Mouse (Mus musculus) heart, embryonic 10.5 days (tissue): ENCODE measurements around the gene Vtcn1. TPM values are rescaled to one million over a fixed set of nuclear protein-coding genes. Genes with fewer than 3 reads are reported as not detected.
"Not testable (repeated sequence)": the region's sequence is repeated elsewhere in the genome, so short reads cannot be mapped to it uniquely, and the experiment has no call there.

Experiments used
- DNase-seq: peaks from one replicate; pipeline ENCODE4 v3.0.0-alpha.2; 2017; ENCODE audit warnings: low spot score
- H3K27ac ChIP-seq: fragments of 300-500 bp; sonication (generic); 2 replicates; pipeline ENCODE4 v1.5.1; 2016; ENCODE audit warnings: mild to moderate bottlenecking
- H3K27me3 ChIP-seq: fragments of 300-500 bp; sonication (generic); 2 replicates; pipeline ENCODE4 v1.6.1; 2016; ENCODE audit warnings: mild to moderate bottlenecking; ENCODE audit not compliant: poor library complexity, insufficient read depth, severe bottlenecking
- H3K36me3 ChIP-seq: fragments of 300-500 bp; sonication (generic); 2 replicates; pipeline ENCODE4 v1.6.1; 2016; ENCODE audit warnings: mild to moderate bottlenecking, moderate library complexity
- H3K4me1 ChIP-seq: fragments of 300-500 bp; sonication (generic); 2 replicates; pipeline ENCODE4 v1.6.1; 2016; ENCODE audit warnings: mild to moderate bottlenecking
- H3K4me3 ChIP-seq: fragments of 300-500 bp; sonication (generic); 2 replicates; pipeline ENCODE4 v1.5.1; 2016; ENCODE audit warnings: mild to moderate bottlenecking, moderate library complexity
- H3K9me3 ChIP-seq: fragments of 300-500 bp; sonication (generic); 2 replicates; pipeline ENCODE4 v1.6.1; 2016; ENCODE audit warnings: mild to moderate bottlenecking, moderate library complexity
- WGBS: fragments of 180-500 bp; shearing (Covaris S2); methylation state at CpG from one replicate; pipeline ENCODE4 v1.1.7; 2016; 5-methylcytosine and 5-hydroxymethylcytosine counted together
- polyA plus RNA-seq: library from polyadenylated mRNA; unstranded; fragments of >200 nt; fragmentation: Nextera tagmentation; extraction: Ambion mirVana; gene quantifications from 2 replicates; pipeline ENCODE4 v1.2.1, GENCODE M21; 2016

The Vtcn1 gene
- polyA plus RNA-seq, 1 experiment from 2014 or later = 0.05 TPM

GRCm38 (mm10) chr3:100811836-100812235 lies 13.4 kb upstream of the Vtcn1 start:
- H3K36me3 ChIP-seq = no peaks in the 10 kb centered on the region
- no peak overlapping the region for H3K4me3 ChIP-seq
- no peaks in the 10 kb centered on the region for H3K4me1 ChIP-seq
- H3K27ac ChIP-seq = no peak overlapping the region
- DNase-seq = no peak
- no peaks in the 10 kb centered on the region for H3K9me3 ChIP-seq
- H3K27me3 ChIP-seq = no peaks in the 10 kb centered on the region
- WGBS = 78% methylated on average over 2 of the region's 2 CpGs

DNA sequence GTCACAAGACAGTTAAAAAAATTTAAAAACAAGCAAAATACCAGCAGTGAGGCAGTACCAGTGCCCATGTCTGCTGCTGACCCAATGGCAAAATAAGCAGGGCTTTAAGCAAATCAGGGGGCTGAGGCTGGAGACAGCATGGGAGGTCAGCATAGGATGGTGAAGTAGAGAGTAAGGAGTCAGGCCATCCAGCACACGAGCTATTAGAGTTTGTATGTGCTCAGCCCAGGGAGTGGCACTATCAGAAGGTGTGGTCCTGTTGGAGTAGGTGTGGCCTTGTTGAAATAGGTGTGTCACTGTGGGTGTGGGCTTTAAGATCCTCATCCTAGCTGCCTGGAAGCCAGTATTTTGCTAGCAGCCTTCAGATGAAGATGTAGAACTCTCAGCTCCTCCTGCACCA lies 9.8 kb upstream of the Vtcn1 start:
- 45% methylated on average over 1 of the region's 1 CpGs for WGBS
- not testable (repeated sequence) for H3K27ac ChIP-seq, H3K4me1 ChIP-seq, H3K4me3 ChIP-seq, H3K36me3 ChIP-seq, DNase-seq, H3K27me3 ChIP-seq, H3K9me3 ChIP-seq

GRCm38 (mm10) chr3:100818709-100819108 lies 6.5 kb upstream of the Vtcn1 start:
- no peaks in the 10 kb centered on the region for H3K9me3 ChIP-seq
- H3K4me1 ChIP-seq = peaks cover 8% of the 10 kb centered on the region
- no peak for DNase-seq
- WGBS = 73% methylated on average over 4 of the region's 4 CpGs
- no peak overlapping the region for H3K4me3 ChIP-seq
- no peaks in the 10 kb centered on the region for H3K27me3 ChIP-seq
- H3K36me3 ChIP-seq = no peaks in the 10 kb centered on the region
- H3K27ac ChIP-seq = no peak overlapping the region

- Histone ChIP-seq H3K27me3 (no peaks in the 10 kb centered on the region), H3K4me1 (peaks cover 8% of the 10 kb centered on the region), H3K4me3 (no peak overlapping the region), H3K36me3 (no peaks in the 10 kb centered on the region), H3K27ac (no peak overlapping the region), H3K9me3 (no peaks in the 10 kb centered on the region)
- DNase-seq = no peak
- WGBS = 90% methylated on average over 5 of the region's 5 CpGs
Observed at GRCm38 (mm10) chr3:100819571-100819970, 5.7 kb upstream of the Vtcn1 start.

- Histone ChIP-seq H3K4me1 (peaks cover 19% of the 10 kb centered on the region), H3K27ac (0 out of 2 replicates have a peak overlapping the region, but pooled peaks have one; percentile 7), H3K36me3 (no peaks in the 10 kb centered on the region), H3K4me3 (no peak overlapping the region), H3K9me3 (no peaks in the 10 kb centered on the region), H3K27me3 (no peaks in the 10 kb centered on the region)
- 58% methylated on average over 2 of the region's 2 CpGs for WGBS
- DNase-seq = no peak
Observed at GRCm38 (mm10) chr3:100820852-100821251, 4.4 kb upstream of the Vtcn1 start.

GRCm38 (mm10) chr3:100821276-100821675 lies 4.0 kb upstream of the Vtcn1 start:
- WGBS = 61% methylated on average over 2 of the region's 2 CpGs
- Histone ChIP-seq H3K4me3 (no peak overlapping the region), H3K36me3 (no peaks in the 10 kb centered on the region), H3K4me1 (peaks cover 21% of the 10 kb centered on the region), H3K9me3 (no peaks in the 10 kb centered on the region), H3K27me3 (no peaks in the 10 kb centered on the region), H3K27ac (0 out of 2 replicates have a peak overlapping the region, but pooled peaks have one; percentile 7)
- no peak for DNase-seq

DNA sequence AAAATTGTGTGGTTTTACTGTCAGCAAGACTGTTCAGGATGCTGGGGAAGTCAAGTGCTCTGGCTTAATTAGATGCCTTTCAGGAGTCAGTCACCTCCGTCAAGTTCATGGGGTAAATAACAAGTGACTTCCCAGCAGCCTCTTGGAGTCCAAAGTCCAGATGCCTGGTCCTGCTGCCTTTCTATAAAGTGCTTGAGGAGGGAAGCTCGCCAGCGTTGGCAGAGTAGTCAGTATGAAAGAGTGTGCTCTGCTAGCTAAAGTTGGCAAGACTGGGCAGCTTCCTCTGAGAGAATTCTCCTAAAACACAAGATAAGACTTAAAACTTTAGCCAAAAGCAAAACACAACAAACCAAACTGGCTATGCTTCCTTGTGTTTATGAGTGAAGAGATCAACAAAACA lies 18.5 kb downstream of the Vtcn1 start:
- WGBS = 85% methylated on average over 3 of the region's 3 CpGs
- Histone ChIP-seq H3K9me3 (no peaks in the 10 kb centered on the region), H3K27me3 (no peaks in the 10 kb centered on the region), H3K4me3 (no peak overlapping the region), H3K36me3 (no peaks in the 10 kb centered on the region), H3K27ac (no peak overlapping the region), H3K4me1 (0 out of 2 replicates have a peak, but pooled peaks cover 3% of the 10 kb centered on the region)
- no peak for DNase-seq

DNA sequence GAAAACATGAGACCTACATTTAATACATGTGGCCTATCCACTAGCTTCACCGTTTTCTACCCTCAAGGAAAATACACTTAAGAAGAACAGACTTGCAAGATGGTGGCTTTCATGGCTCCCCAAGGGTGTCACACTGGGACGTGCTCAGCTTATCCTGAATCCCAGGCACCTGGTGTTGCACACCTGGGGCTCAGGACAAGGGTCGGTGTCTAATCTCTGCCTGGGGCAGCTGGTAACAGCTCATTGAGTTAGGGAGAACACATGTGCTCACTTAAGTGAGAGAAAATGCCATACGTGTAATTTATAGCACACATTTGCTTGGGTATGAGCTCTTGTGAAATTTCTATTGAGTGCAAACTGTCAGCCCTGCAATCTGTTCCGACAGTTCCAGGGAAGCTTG lies 19.1 kb downstream of the Vtcn1 start:
- no peak for DNase-seq
- H3K9me3 ChIP-seq = no peaks in the 10 kb centered on the region
- H3K4me3 ChIP-seq = no peak overlapping the region
- 83% methylated on average over 5 of the region's 5 CpGs for WGBS
- H3K36me3 ChIP-seq = no peaks in the 10 kb centered on the region
- no peak overlapping the region for H3K27ac ChIP-seq
- H3K27me3 ChIP-seq = no peaks in the 10 kb centered on the region
- no peaks in the 10 kb centered on the region for H3K4me1 ChIP-seq

- H3K27me3 ChIP-seq = no peaks in the 10 kb centered on the region
- H3K4me3 ChIP-seq = no peak overlapping the region
- H3K9me3 ChIP-seq = no peaks in the 10 kb centered on the region
- peaks cover 5% of the 10 kb centered on the region; the same call in 1 of the 2 replicates for H3K4me1 ChIP-seq
- peak; percentile 68 for DNase-seq
- H3K27ac ChIP-seq = no peak overlapping the region
- WGBS = 90% methylated on average over 7 of the region's 7 CpGs
- H3K36me3 ChIP-seq = no peaks in the 10 kb centered on the region
Observed at GRCm38 (mm10) chr3:100848348-100848747, 23.1 kb downstream of the Vtcn1 start.

GRCm38 (mm10) chr3:100850468-100850867 lies 25.2 kb downstream of the Vtcn1 start:
- 70% methylated on average over 6 of the region's 6 CpGs for WGBS
- DNase-seq = peak; percentile 38
- no peaks in the 10 kb centered on the region for H3K36me3 ChIP-seq
- H3K27ac ChIP-seq = no peak overlapping the region
- no peaks in the 10 kb centered on the region for H3K9me3 ChIP-seq
- no peaks in the 10 kb centered on the region for H3K27me3 ChIP-seq
- peaks cover 5% of the 10 kb centered on the region; the same call in 1 of the 2 replicates for H3K4me1 ChIP-seq
- H3K4me3 ChIP-seq = no peak overlapping the region

GRCm38 (mm10) chr3:100856050-100856815 lies 31.0 kb downstream of the Vtcn1 start:
- Histone ChIP-seq H3K4me3 (no peak overlapping the region), H3K9me3 (no peaks in the 10 kb centered on the region), H3K27ac (0 out of 2 replicates have a peak overlapping the region, but pooled peaks have one; percentile 25), H3K36me3 (no peaks in the 10 kb centered on the region), H3K4me1 (peaks cover 9% of the 10 kb centered on the region), H3K27me3 (no peaks in the 10 kb centered on the region)
- no peak for DNase-seq
- WGBS = 60% methylated on average over 9 of the region's 9 CpGs

DNA sequence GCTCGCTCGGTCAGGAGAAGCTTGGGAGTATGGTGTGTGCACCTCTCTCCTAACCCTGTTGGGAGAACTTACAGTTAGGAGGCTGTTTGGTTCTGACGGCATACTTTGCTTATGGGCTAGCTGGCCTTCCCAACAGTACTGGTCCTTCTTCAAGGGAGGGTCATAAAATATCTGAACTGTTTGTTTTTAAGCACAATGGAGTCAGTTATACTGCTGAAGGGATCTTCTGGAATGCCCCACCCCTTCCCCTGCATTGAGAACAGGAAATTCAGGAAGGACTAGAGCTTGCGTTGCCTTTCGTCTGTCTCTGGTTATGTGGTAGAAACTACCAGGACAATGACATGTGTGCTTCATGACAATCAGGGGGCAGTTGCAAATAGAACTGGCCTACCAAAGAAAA lies 31.9 kb downstream of the Vtcn1 start:
- Histone ChIP-seq H3K9me3 (no peaks in the 10 kb centered on the region), H3K4me1 (peaks cover 9% of the 10 kb centered on the region), H3K4me3 (no peak overlapping the region), H3K27me3 (no peaks in the 10 kb centered on the region), H3K27ac (no peak overlapping the region), H3K36me3 (no peaks in the 10 kb centered on the region)
- WGBS = 66% methylated on average over 5 of the region's 5 CpGs
- peak; percentile 58 for DNase-seq

GRCm38 (mm10) chr3:100858334-100859002 lies 33.2 kb downstream of the Vtcn1 start:
- no peak overlapping the region for H3K27ac ChIP-seq
- no peak overlapping the region for H3K4me3 ChIP-seq
- H3K4me1 ChIP-seq = peaks cover 9% of the 10 kb centered on the region
- H3K36me3 ChIP-seq = no peaks in the 10 kb centered on the region
- WGBS = 90% methylated on average over 5 of the region's 5 CpGs
- DNase-seq = no peak
- no peaks in the 10 kb centered on the region for H3K27me3 ChIP-seq
- H3K9me3 ChIP-seq = no peaks in the 10 kb centered on the region
